Mouse (Mus musculus): ENCODE data around the gene Angel1. TPM values are rescaled to one million over a fixed set of nuclear protein-coding genes. Genes with fewer than 3 reads are reported as not detected.

The Angel1 gene
- polyA plus RNA-seq, 1 experiment from 2014 or later: 9.4 TPM

DNA sequence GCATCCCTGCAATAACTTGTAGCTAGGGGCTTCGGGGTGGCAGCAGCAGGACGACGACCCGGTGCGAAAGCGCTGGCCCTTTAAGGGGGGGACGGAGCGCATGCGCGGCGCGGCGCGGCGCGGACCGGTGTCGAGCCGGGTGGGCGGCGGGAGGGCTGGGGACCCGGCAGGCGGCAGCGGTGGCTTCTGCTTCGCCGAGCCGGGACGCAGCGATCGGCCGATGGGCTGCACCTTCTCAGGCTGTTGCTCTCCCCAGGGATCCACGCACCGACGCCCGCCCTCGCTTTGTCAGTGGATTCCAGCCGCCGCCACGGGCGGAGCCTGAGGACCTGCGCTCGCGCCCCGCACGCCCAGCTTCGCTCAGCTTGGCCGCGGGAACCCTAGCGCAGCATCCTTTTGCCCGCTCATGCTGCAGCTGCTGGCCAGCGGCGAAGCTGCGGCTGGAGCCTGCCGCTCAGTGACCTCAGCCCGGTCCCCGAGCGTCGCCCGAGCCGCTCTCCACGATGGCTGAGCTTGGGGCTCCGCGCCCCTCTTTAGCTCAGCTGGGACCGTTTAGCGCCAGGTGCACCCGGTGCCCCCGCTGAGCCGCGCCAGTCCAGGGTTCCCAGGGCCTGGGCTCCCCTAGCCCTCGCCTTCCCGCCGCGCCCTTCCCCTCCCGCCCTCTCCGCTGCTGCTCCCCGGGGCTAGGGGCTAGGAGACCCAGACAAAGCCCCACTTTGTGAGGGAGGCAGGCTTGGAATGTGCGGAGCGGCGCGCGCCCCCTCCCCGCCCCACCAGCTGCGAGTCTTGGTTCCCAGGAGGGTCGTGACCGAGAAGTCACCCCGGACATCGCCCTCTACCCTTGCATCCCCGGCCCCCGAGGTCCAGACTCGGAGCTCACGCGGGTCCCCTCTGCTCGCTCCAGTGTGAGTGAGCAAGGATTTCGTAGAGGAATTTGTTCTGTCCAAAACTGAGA, 47.4 kb downstream of the Angel1 start, which contains the start of gene Vash1:
Vash1 (plus strand) TSS at position 110 of the 955 bp plus-strand sequence.
- no peaks in the 10 kb centered on the region for H3K36me3 ChIP-seq (ENCODE audit: control insufficient read depth, insufficient read depth, low read length)
- H3K9ac ChIP-seq (ENCODE audit: low read length): peak within 1 kb of the TSS; percentile 77
- H3K4me1 ChIP-seq (ENCODE audit: control insufficient read depth, insufficient read depth, low read length): peaks cover 4% of the 10 kb centered on the region; the same call in 1 of the 2 replicates
- H3K27me3 ChIP-seq (ENCODE audit: control insufficient read depth, insufficient read depth, low read length): no peaks in the 10 kb centered on the region; the same call in 1 of the 2 replicates
- no peaks in the 10 kb centered on the region for H3K9me3 ChIP-seq (replicated peaks; ENCODE audit: control insufficient read depth, low read length)
- ATAC-seq (ENCODE audit: insufficient read depth, low FRiP score): peak; percentile 72; the same call in 1 of the 2 replicates
- H3K27ac ChIP-seq (ENCODE audit: low read length): peak within 1 kb of the TSS; percentile 72
- H3K4me2 ChIP-seq (ENCODE audit: low read depth, low read length): peak within 1 kb of the TSS; percentile 100
- WGBS: under 1% methylated on average over 90 of the region's 94 CpGs
- H3K4me3 ChIP-seq (replicated peaks; ENCODE audit: low read length): peak within 1 kb of the TSS; percentile 74

DNA sequence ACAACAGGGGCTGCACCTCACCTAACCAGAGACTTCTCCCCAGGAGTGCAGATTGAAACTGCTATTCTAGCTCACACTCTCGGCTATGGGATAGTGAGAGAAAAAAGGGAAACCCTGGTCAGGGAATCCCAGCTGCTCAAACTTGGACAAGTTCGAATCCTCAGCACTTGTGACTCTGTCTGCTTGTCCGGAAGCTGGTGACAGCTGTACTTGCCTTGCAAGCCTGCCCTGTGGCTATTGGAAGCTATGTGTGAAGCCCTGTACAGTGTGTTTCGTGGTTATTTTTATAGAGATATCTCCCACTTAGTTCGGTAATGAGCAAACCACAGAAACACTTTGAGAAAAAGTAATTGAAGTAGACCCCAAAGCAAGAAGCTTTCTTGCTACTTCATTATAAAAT, 53.8 kb downstream of the Angel1 start:
- H3K9ac ChIP-seq (ENCODE audit: low read length): no peak overlapping the region
- H3K9me3 ChIP-seq (replicated peaks; ENCODE audit: control insufficient read depth, low read length): no peaks in the 10 kb centered on the region
- H3K4me3 ChIP-seq (replicated peaks; ENCODE audit: low read length): no peak overlapping the region
- ATAC-seq (ENCODE audit: insufficient read depth, low FRiP score): no peak
- no peaks in the 10 kb centered on the region for H3K36me3 ChIP-seq (ENCODE audit: control insufficient read depth, insufficient read depth, low read length)
- no peaks in the 10 kb centered on the region for H3K4me1 ChIP-seq (ENCODE audit: control insufficient read depth, insufficient read depth, low read length)
- 64% methylated on average over 5 of the region's 5 CpGs for WGBS
- no peak overlapping the region for H3K4me2 ChIP-seq (ENCODE audit: low read depth, low read length)
- H3K27me3 ChIP-seq (ENCODE audit: control insufficient read depth, insufficient read depth, low read length): no peaks in the 10 kb centered on the region
- no peak overlapping the region for H3K27ac ChIP-seq (ENCODE audit: low read length)

GRCm38 (mm10) chr12:86672105-86672504, 54.2 kb downstream of the Angel1 start:
- H3K27ac ChIP-seq (ENCODE audit: low read length): no peak overlapping the region
- no peaks in the 10 kb centered on the region for H3K4me1 ChIP-seq (ENCODE audit: control insufficient read depth, insufficient read depth, low read length)
- H3K27me3 ChIP-seq (ENCODE audit: control insufficient read depth, insufficient read depth, low read length): no peaks in the 10 kb centered on the region
- ATAC-seq (ENCODE audit: insufficient read depth, low FRiP score): no peak
- H3K36me3 ChIP-seq (ENCODE audit: control insufficient read depth, insufficient read depth, low read length): no peaks in the 10 kb centered on the region
- H3K4me3 ChIP-seq (replicated peaks; ENCODE audit: low read length): no peak overlapping the region
- H3K4me2 ChIP-seq (ENCODE audit: low read depth, low read length): no peak overlapping the region
- H3K9ac ChIP-seq (ENCODE audit: low read length): no peak overlapping the region
- WGBS: 76% methylated on average over 4 of the region's 4 CpGs
- H3K9me3 ChIP-seq (replicated peaks; ENCODE audit: control insufficient read depth, low read length): no peaks in the 10 kb centered on the region

- Histone ChIP-seq H3K27ac (ENCODE audit: low read length) (no peak overlapping the region), H3K4me1 (ENCODE audit: control insufficient read depth, insufficient read depth, low read length) (no peaks in the 10 kb centered on the region), H3K36me3 (ENCODE audit: control insufficient read depth, insufficient read depth, low read length) (no peaks in the 10 kb centered on the region), H3K4me3 (replicated peaks; ENCODE audit: low read length) (no peak overlapping the region), H3K9ac (ENCODE audit: low read length) (no peak overlapping the region), H3K4me2 (ENCODE audit: low read depth, low read length) (no peak overlapping the region), H3K9me3 (replicated peaks; ENCODE audit: control insufficient read depth, low read length) (no peaks in the 10 kb centered on the region), H3K27me3 (ENCODE audit: control insufficient read depth, insufficient read depth, low read length) (no peaks in the 10 kb centered on the region)
- 96% methylated on average over 2 of the region's 2 CpGs for WGBS
- no peak for ATAC-seq (ENCODE audit: insufficient read depth, low FRiP score)
Observed at GRCm38 (mm10) chr12:86668404-86668803, 57.9 kb downstream of the Angel1 start.

GRCm38 (mm10) chr12:86665656-86666055, 60.6 kb downstream of the Angel1 start:
- Histone ChIP-seq H3K4me3 (replicated peaks; ENCODE audit: low read length) (no peak overlapping the region), H3K4me2 (ENCODE audit: low read depth, low read length) (no peak overlapping the region), H3K9ac (ENCODE audit: low read length) (no peak overlapping the region), H3K27ac (ENCODE audit: low read length) (no peak overlapping the region), H3K27me3 (ENCODE audit: control insufficient read depth, insufficient read depth, low read length) (no peaks in the 10 kb centered on the region), H3K4me1 (ENCODE audit: control insufficient read depth, insufficient read depth, low read length) (no peaks in the 10 kb centered on the region), H3K36me3 (ENCODE audit: control insufficient read depth, insufficient read depth, low read length) (no peaks in the 10 kb centered on the region), H3K9me3 (replicated peaks; ENCODE audit: control insufficient read depth, low read length) (no peaks in the 10 kb centered on the region)
- 54% methylated on average over 3 of the region's 3 CpGs for WGBS
- ATAC-seq (ENCODE audit: insufficient read depth, low FRiP score): no peak

- no peak for ATAC-seq (ENCODE audit: insufficient read depth, low FRiP score)
- H3K9ac ChIP-seq (ENCODE audit: low read length): no peak overlapping the region
- no peaks in the 10 kb centered on the region for H3K36me3 ChIP-seq (ENCODE audit: control insufficient read depth, insufficient read depth, low read length)
- H3K4me2 ChIP-seq (ENCODE audit: low read depth, low read length): no peak overlapping the region
- H3K9me3 ChIP-seq (replicated peaks; ENCODE audit: control insufficient read depth, low read length): no peaks in the 10 kb centered on the region
- no peak overlapping the region for H3K27ac ChIP-seq (ENCODE audit: low read length)
- no peak overlapping the region for H3K4me3 ChIP-seq (replicated peaks; ENCODE audit: low read length)
- WGBS: 74% methylated on average over 2 of the region's 2 CpGs
- H3K4me1 ChIP-seq (ENCODE audit: control insufficient read depth, insufficient read depth, low read length): no peaks in the 10 kb centered on the region
- no peaks in the 10 kb centered on the region for H3K27me3 ChIP-seq (ENCODE audit: control insufficient read depth, insufficient read depth, low read length)
Observed at GRCm38 (mm10) chr12:86660466-86660865, 65.8 kb downstream of the Angel1 start.

DNA sequence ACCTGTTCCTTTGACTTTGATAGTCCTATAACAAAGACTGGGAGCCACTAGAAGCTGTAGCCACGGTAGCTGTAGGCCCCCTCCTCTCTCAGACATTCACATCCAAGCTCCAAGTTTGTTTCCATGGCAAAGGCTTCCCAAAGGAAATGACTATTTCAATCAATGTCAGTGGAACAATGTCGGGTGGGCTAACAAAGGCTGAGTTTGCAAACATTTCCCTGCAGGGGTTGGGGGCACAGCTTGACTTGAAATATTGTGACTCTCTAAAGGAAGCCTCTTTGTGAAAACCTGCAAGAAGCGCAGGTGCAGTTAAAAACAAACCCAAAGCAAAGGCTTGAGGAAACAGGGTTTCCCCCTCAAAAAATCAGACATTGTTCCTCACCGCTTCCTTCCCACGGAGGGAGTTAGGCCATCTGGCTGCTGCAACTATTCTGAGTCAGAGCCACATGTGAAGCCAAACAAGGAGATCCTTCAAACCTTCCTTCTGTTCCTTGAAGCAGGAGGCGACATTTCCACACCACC, 66.8 kb downstream of the Angel1 start:
- Histone ChIP-seq H3K9me3 (replicated peaks; ENCODE audit: control insufficient read depth, low read length) (no peaks in the 10 kb centered on the region), H3K27ac (ENCODE audit: low read length) (peak overlapping the region; percentile 19; the same call in 1 of the 2 replicates), H3K4me1 (ENCODE audit: control insufficient read depth, insufficient read depth, low read length) (no peaks in the 10 kb centered on the region), H3K36me3 (ENCODE audit: control insufficient read depth, insufficient read depth, low read length) (no peaks in the 10 kb centered on the region), H3K9ac (ENCODE audit: low read length) (no peak overlapping the region), H3K4me3 (replicated peaks; ENCODE audit: low read length) (no peak overlapping the region), H3K4me2 (ENCODE audit: low read depth, low read length) (no peak overlapping the region), H3K27me3 (ENCODE audit: control insufficient read depth, insufficient read depth, low read length) (no peaks in the 10 kb centered on the region)
- no peak for ATAC-seq (ENCODE audit: insufficient read depth, low FRiP score)
- WGBS: 27% methylated on average over 6 of the region's 6 CpGs

DNA sequence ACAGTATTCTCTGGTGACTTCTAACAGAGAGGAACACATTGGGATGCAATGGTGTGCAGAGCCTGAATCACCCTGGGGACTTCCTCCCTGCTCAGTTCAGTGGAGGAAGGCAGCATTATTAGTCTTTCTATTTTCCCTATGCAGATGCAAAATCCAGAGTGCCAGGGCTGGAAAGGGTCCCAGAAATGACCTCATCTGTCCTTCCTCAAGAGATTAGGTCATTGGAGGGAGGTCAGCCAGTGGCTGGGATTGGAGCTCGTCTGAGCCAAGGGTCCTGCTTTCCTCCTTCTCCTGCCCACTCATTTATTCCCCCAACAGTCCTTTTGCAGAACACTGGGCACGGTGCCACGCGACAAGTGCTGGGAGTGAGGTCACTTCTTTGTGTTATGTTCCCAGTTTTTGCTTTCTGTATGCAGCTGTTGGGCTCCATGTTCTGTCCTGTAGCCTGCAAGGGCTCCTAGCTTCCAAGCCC, 73.7 kb downstream of the Angel1 start:
- no peaks in the 10 kb centered on the region for H3K36me3 ChIP-seq (ENCODE audit: control insufficient read depth, insufficient read depth, low read length)
- peak overlapping the region; percentile 62; the same call in 1 of the 2 replicates for H3K27ac ChIP-seq (ENCODE audit: low read length)
- 35% methylated on average over 4 of the region's 4 CpGs for WGBS
- H3K4me1 ChIP-seq (ENCODE audit: control insufficient read depth, insufficient read depth, low read length): 0 out of 2 replicates have a peak, but pooled peaks cover 3% of the 10 kb centered on the region
- peak; percentile 82 for ATAC-seq (ENCODE audit: insufficient read depth, low FRiP score)
- no peaks in the 10 kb centered on the region for H3K9me3 ChIP-seq (replicated peaks; ENCODE audit: control insufficient read depth, low read length)
- H3K4me2 ChIP-seq (ENCODE audit: low read depth, low read length): no peak overlapping the region
- H3K4me3 ChIP-seq (replicated peaks; ENCODE audit: low read length): no peak overlapping the region
- H3K9ac ChIP-seq (ENCODE audit: low read length): no peak overlapping the region
- no peaks in the 10 kb centered on the region for H3K27me3 ChIP-seq (ENCODE audit: control insufficient read depth, insufficient read depth, low read length)

- H3K4me3 ChIP-seq (replicated peaks; ENCODE audit: low read length): no peak overlapping the region
- no peak overlapping the region for H3K27ac ChIP-seq (ENCODE audit: low read length)
- peaks cover 8% of the 10 kb centered on the region; the same call in 1 of the 2 replicates for H3K4me1 ChIP-seq (ENCODE audit: control insufficient read depth, insufficient read depth, low read length)
- H3K9ac ChIP-seq (ENCODE audit: low read length): no peak overlapping the region
- no peaks in the 10 kb centered on the region for H3K9me3 ChIP-seq (replicated peaks; ENCODE audit: control insufficient read depth, low read length)
- no peak for ATAC-seq (ENCODE audit: insufficient read depth, low FRiP score)
- H3K36me3 ChIP-seq (ENCODE audit: control insufficient read depth, insufficient read depth, low read length): no peaks in the 10 kb centered on the region
- WGBS: 90% methylated on average over 8 of the region's 8 CpGs
- no peak overlapping the region for H3K4me2 ChIP-seq (ENCODE audit: low read depth, low read length)
- no peaks in the 10 kb centered on the region for H3K27me3 ChIP-seq (ENCODE audit: control insufficient read depth, insufficient read depth, low read length)
Observed at GRCm38 (mm10) chr12:86651301-86651860, 74.9 kb downstream of the Angel1 start.

Data from stomach, embryonic 16.5 days (tissue).